Mouse (Mus musculus): ENCODE measurements around the gene Fam124b. TPM values are rescaled to one million over a fixed set of nuclear protein-coding genes. Genes with fewer than 3 reads are reported as not detected.
A peak's percentile ranks its signal among the peaks of the same experiment; 100 is the strongest.

The Fam124b gene
- polyA plus RNA-seq, 1 experiment from 2014 or later = 0.44 TPM

DNA sequence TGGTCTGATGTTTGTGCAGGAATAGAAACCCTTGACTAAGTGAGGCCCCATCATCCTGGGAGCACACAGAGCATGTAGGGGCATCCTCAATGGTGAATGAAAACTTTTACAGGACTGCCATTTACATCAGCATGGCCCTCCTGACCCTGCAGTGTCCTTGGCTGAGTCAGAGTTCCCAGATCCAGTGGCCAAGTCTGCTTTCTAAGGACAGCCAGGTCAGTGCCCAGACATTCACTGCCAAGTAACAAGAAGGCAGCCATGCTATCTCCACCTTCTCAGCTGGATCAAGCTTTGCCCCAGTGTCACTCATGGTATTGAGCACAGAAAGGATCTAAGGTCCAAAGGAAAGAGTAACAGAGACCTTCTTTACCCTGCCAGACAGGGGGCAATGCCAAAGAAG is 58.7 kb downstream of the Fam124b start:
- Histone ChIP-seq H3K27me3 (replicated peaks; ENCODE audit: control insufficient read depth, insufficient read depth, low read length) (no peaks in the 10 kb centered on the region), H3K27ac (ENCODE audit: low read depth, low read length) (no peak overlapping the region), H3K4me2 (ENCODE audit: low read length) (no peak overlapping the region), H3K36me3 (ENCODE audit: control insufficient read depth, insufficient read depth, low read length) (no peaks in the 10 kb centered on the region), H3K9me3 (replicated peaks; ENCODE audit: control insufficient read depth, low read length) (no peaks in the 10 kb centered on the region), H3K4me3 (ENCODE audit: low read depth, low read length) (no peak overlapping the region), H3K4me1 (ENCODE audit: control insufficient read depth, insufficient read depth, low read length) (no peaks in the 10 kb centered on the region), H3K9ac (ENCODE audit: low read length) (no peak overlapping the region)
- DNase-seq (ENCODE audit: low spot score) = no peak
- no peak for ATAC-seq

DNA sequence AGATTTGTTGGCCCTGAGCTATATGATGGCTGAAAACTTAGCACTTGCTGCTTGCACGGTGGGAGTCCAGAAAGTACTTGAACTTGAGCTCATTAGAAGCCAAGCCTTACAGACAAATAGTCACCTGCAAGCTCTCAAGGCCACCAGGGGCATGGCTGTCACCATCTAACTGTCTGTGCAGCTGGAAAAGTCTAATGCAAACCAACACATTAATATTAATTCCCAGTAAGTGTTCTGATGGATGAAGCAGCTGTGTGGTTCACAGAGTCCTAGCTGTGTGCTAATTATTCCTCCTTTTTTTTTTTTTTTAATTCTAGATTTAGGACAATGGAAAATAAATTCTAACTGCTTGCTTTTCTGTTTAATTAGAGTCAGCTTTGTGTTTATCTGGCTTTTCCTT is 63.4 kb downstream of the Fam124b start:
- DNase-seq (ENCODE audit: low spot score) (peak; percentile 25), ATAC-seq (peak; percentile 68)
- Histone ChIP-seq H3K4me1 (ENCODE audit: control insufficient read depth, insufficient read depth, low read length) (no peaks in the 10 kb centered on the region), H3K9me3 (replicated peaks; ENCODE audit: control insufficient read depth, low read length) (no peaks in the 10 kb centered on the region), H3K27me3 (replicated peaks; ENCODE audit: control insufficient read depth, insufficient read depth, low read length) (no peaks in the 10 kb centered on the region), H3K27ac (ENCODE audit: low read depth, low read length) (no peak overlapping the region), H3K36me3 (ENCODE audit: control insufficient read depth, insufficient read depth, low read length) (no peaks in the 10 kb centered on the region), H3K4me3 (ENCODE audit: low read depth, low read length) (no peak overlapping the region), H3K9ac (ENCODE audit: low read length) (no peak overlapping the region), H3K4me2 (ENCODE audit: low read length) (no peak overlapping the region)
- 80% methylated on average over 1 of the region's 1 CpGs for WGBS

DNA sequence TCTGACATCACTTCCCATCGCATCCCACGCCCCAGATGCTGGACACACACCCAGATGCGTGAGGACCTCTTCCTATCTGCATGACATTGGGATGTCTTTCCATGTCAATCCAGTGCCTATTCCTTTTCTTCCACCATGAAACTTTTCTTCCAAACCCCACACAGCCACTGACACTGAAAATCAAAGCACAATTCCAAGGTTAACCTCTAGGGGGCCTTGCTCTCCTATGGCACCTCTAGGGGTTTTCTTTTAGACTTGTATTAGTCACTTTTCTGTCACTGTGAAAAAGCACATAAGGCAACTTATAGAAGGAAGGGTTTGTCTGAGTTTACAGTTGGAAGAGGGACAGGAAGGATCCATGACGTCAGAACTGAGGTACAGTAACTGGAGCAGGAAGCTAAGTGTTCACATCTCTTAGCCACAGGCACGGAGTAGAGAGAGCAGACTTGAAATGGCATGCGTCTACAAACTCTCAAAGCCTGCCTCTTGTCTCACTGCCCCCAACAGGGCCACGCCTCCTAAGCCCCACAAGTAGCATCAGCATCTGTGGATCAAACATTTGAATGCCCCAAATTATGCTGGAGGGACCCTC is 65.1 kb downstream of the Fam124b start:
- DNase-seq (ENCODE audit: low spot score) (no peak), ATAC-seq (no peak)
- Histone ChIP-seq H3K27ac (ENCODE audit: low read depth, low read length) (no peak overlapping the region), H3K4me2 (ENCODE audit: low read length) (no peak overlapping the region), H3K36me3 (ENCODE audit: control insufficient read depth, insufficient read depth, low read length) (no peaks in the 10 kb centered on the region), H3K9me3 (replicated peaks; ENCODE audit: control insufficient read depth, low read length) (no peaks in the 10 kb centered on the region), H3K4me3 (ENCODE audit: low read depth, low read length) (no peak overlapping the region), H3K27me3 (replicated peaks; ENCODE audit: control insufficient read depth, insufficient read depth, low read length) (no peaks in the 10 kb centered on the region), H3K9ac (ENCODE audit: low read length) (no peak overlapping the region), H3K4me1 (ENCODE audit: control insufficient read depth, insufficient read depth, low read length) (no peaks in the 10 kb centered on the region)
- WGBS = 74% methylated on average over 7 of the region's 7 CpGs

GRCm38 (mm10) chr1:80150681-80151080 is 67.6 kb downstream of the Fam124b start:
- H3K9ac ChIP-seq (ENCODE audit: low read length) = no peak overlapping the region
- no peaks in the 10 kb centered on the region for H3K4me1 ChIP-seq (ENCODE audit: control insufficient read depth, insufficient read depth, low read length)
- no peak overlapping the region for H3K27ac ChIP-seq (ENCODE audit: low read depth, low read length)
- no peaks in the 10 kb centered on the region for H3K9me3 ChIP-seq (replicated peaks; ENCODE audit: control insufficient read depth, low read length)
- no peaks in the 10 kb centered on the region for H3K27me3 ChIP-seq (replicated peaks; ENCODE audit: control insufficient read depth, insufficient read depth, low read length)
- no peak for DNase-seq (ENCODE audit: low spot score)
- no peak overlapping the region for H3K4me3 ChIP-seq (ENCODE audit: low read depth, low read length)
- H3K4me2 ChIP-seq (ENCODE audit: low read length) = no peak overlapping the region
- no peaks in the 10 kb centered on the region for H3K36me3 ChIP-seq (ENCODE audit: control insufficient read depth, insufficient read depth, low read length)
- no peak for ATAC-seq

Other genes with a start within 250 kb of the Fam124b start
- gene Cul3, start 122.0 kb upstream of the Fam124b start, polyA plus RNA-seq (2014; fragmentation: Nextera tagmentation; extraction: Ambion mirVana) = 48.9 and 63.1 TPM in 2 replicates
- gene Gm45261, start 243.0 kb upstream of the Fam124b start, polyA plus RNA-seq (2014; fragmentation: Nextera tagmentation; extraction: Ambion mirVana) = not detected in 2 replicates

Measured in forebrain, embryonic 14.5 days (tissue).